Mouse (Mus musculus) bone marrow macrophage, adult 2 months (primary cell): ENCODE results near the gene Slc8b1.

Source experiments
- CTCF ChIP-seq: IDR thresholded peaks from 2 replicates; pipeline ENCODE4 v1.5.1; 2012; ENCODE audit warnings: low read depth, mild to moderate bottlenecking, low read length, moderate library complexity
- POLR2A ChIP-seq: IDR thresholded peaks from 2 replicates; pipeline ENCODE4 v1.6.1; 2012; ENCODE audit warnings: mild to moderate bottlenecking, low read depth, low read length, borderline replicate concordance

DNA sequence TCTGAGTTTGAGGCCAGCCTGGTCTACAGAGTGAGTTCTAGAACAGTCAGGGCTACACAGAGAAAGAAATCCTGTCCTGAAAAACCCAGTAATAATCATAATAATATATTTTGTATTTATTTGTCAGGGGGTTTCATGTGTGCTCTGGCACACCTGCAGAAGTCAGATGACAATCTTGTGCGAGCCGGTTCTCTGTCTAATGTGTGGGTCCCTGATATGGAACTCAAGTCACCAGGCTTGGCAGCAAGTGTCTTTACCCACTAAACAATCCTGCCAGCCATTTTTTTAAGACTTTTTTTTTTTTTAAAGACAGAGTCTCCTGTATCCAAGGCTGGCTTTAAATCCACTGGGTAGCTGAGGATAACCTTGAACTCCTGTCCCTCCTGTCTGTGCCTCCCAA is 37.6 kb upstream of the Slc8b1 start:
- no peak for TF ChIP-seq CTCF
- TF ChIP-seq POLR2A = no peak
